Mouse (Mus musculus): ENCODE results near the gene Crygc. TPM values are rescaled to one million over a fixed set of nuclear protein-coding genes. Genes with fewer than 3 reads are reported as not detected.

Crygc gene
- not detected for polyA plus RNA-seq (2015; fragmentation: Illumina TruSeq; extraction: RNeasy Lipid Tissue Mini Kit (QIAGEN cat#74804); ENCODE audit: low read depth, low replicate concordance)

GRCm38 (mm10) chr1:65073589-65073988 lies at the start of gene Crygc:
Gene Crygc, minus strand, starts transcription at chr1:65073689.

GRCm38 (mm10) chr1:65122574-65123372 lies 49.3 kb upstream of the Crygc start, which contains the start of gene D630023F18Rik:
Gene D630023F18Rik, minus strand, starts transcription at chr1:65123214.

GRCm38 (mm10) chr1:65119438-65119837 lies 45.9 kb upstream of the Crygc start, which contains the start of gene Gm28845:
Gene Gm28845, minus strand, starts transcription at chr1:65119558.

DNA sequence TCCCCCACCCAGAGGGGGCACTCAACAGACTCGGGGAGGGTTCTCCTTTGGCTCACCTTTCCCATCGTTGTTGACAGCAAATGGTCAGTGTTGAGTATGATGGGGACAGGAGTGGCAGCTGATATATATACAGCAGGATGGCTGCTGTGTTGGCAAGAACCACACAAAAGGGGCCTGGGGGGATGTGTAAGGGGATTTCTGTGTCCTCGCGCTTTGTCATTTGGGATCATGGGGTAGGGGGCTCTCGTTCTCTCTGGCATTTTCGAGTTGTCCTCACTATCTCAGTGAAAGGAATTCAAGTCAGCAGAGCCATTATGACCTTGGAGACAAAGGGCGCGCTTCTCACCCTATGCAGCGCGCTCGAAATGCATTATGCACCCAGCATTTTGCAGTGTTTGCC lies 29.8 kb upstream of the Crygc start, which contains the start of gene Cryga:
TSS of gene Cryga (minus strand) at position 101 of the 400 bp plus-strand sequence.

DNA sequence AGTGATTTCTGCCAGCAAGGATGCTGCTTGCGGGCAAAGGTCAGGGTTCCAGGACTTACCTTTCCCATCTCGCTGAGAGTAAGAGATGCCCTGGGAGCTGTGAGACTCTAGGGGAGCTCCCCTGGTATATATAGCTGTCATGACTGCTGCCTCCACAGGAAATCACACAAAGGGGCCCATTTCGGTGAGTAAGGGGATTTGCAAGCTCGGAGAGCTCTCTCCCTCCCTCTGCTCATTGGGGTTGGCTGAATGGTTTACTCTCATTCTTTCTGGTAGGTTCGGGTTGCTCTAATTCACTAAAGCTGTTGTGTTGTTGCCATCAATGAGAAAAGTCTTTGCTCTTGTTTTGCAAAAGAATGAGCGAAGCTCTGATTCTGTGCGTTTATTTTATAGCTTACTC lies 8.7 kb upstream of the Crygc start, which contains the start of gene Crygb:
TSS of gene Crygb (minus strand) at position 101 of the 400 bp plus-strand sequence.

GRCm38 (mm10) chr1:65063352-65063751 lies 10.1 kb downstream of the Crygc start, which contains the start of gene Crygd:
Gene Crygd, minus strand, starts transcription at chr1:65063452.

GRCm38 (mm10) chr1:65050952-65051351 lies 22.5 kb downstream of the Crygc start, which contains the start of gene Cryge:
Gene Cryge, minus strand, starts transcription at chr1:65051149.

GRCm38 (mm10) chr1:65032641-65033040 lies 40.8 kb downstream of the Crygc start, which contains the start of gene Akr1cl:
Gene Akr1cl, minus strand, starts transcription at chr1:65032759.

Other genes with a start within 250 kb of the Crygc start
- gene Plekhm3, start 116.9 kb downstream of the Crygc start, polyA plus RNA-seq (2015; fragmentation: Illumina TruSeq; extraction: RNeasy Lipid Tissue Mini Kit (QIAGEN cat#74804); ENCODE audit: low read depth, low replicate concordance), result 13.4 TPM
- not detected for gene Akr1cl, start 40.9 kb downstream of the Crygc start, polyA plus RNA-seq (2015; fragmentation: Illumina TruSeq; extraction: RNeasy Lipid Tissue Mini Kit (QIAGEN cat#74804); ENCODE audit: low read depth, low replicate concordance)
- not detected for gene Cryge, start 22.5 kb downstream of the Crygc start, polyA plus RNA-seq (2015; fragmentation: Illumina TruSeq; extraction: RNeasy Lipid Tissue Mini Kit (QIAGEN cat#74804); ENCODE audit: low read depth, low replicate concordance)
- gene Crygd, start 10.2 kb downstream of the Crygc start, polyA plus RNA-seq (2015; fragmentation: Illumina TruSeq; extraction: RNeasy Lipid Tissue Mini Kit (QIAGEN cat#74804); ENCODE audit: low read depth, low replicate concordance), result not detected
- gene Crygb, start 8.6 kb upstream of the Crygc start, polyA plus RNA-seq (2015; fragmentation: Illumina TruSeq; extraction: RNeasy Lipid Tissue Mini Kit (QIAGEN cat#74804); ENCODE audit: low read depth, low replicate concordance), result not detected
- gene Cryga, start 29.7 kb upstream of the Crygc start, polyA plus RNA-seq (2015; fragmentation: Illumina TruSeq; extraction: RNeasy Lipid Tissue Mini Kit (QIAGEN cat#74804); ENCODE audit: low read depth, low replicate concordance), result not detected
- 0.97 TPM for gene Gm28845, start 45.9 kb upstream of the Crygc start, polyA plus RNA-seq (2015; fragmentation: Illumina TruSeq; extraction: RNeasy Lipid Tissue Mini Kit (QIAGEN cat#74804); ENCODE audit: low read depth, low replicate concordance)
- 7.4 TPM for gene D630023F18Rik, start 49.5 kb upstream of the Crygc start, polyA plus RNA-seq (2015; fragmentation: Illumina TruSeq; extraction: RNeasy Lipid Tissue Mini Kit (QIAGEN cat#74804); ENCODE audit: low read depth, low replicate concordance)
- gene Idh1, start 112.8 kb upstream of the Crygc start, polyA plus RNA-seq (2015; fragmentation: Illumina TruSeq; extraction: RNeasy Lipid Tissue Mini Kit (QIAGEN cat#74804); ENCODE audit: low read depth, low replicate concordance), result 51.8 TPM
- gene Pikfyve, start 113.0 kb upstream of the Crygc start, polyA plus RNA-seq (2015; fragmentation: Illumina TruSeq; extraction: RNeasy Lipid Tissue Mini Kit (QIAGEN cat#74804); ENCODE audit: low read depth, low replicate concordance), result 14.9 TPM
- gene Pth2r, start 208.4 kb upstream of the Crygc start, polyA plus RNA-seq (2015; fragmentation: Illumina TruSeq; extraction: RNeasy Lipid Tissue Mini Kit (QIAGEN cat#74804); ENCODE audit: low read depth, low replicate concordance), result 1.1 TPM

Data from brain, adult 10 weeks (tissue).